ENCODE assay signal across 9 mouse cellular contexts in the genomic region with DNA sequence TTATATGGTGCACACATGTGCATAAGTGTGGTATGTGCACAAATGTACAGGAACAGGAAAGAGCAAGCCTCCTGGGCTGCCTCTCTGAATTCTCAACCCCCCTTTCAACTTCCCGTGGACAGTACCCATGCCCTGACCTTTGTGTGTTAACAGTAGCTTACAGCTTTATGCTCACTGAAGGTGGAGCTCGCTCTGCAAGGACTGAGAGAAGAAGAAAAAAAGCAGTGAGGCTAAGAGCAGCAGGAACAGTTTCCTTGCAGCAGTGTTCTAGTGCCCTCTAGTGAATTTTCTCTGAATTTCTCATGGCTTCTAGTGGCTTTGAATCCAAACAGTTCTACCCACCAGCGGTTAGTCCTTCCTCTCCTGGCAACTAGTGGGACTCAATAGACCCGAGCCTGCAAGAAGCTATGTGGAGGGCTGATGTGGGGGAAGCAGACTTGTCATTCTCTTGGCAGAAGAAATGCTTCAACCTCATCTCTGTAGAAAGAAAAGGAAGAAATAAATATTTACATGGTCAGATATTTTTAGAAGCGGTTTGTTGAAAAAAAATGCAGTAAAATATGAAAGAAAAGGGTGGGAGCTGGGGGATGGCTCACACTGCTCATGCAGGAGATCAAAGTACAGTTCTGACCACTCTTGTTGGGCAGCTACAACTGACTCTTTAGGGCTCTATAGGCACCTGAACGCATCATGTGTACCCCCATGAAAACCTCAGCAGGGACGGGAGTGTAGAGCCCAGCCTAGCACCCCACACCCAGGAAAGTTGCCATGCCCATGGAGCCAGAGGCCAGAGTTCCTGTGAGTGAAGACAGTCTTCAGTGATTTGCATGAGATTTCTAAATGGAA. TPM values are rescaled to one million over a fixed set of nuclear protein-coding genes. Genes with fewer than 3 reads are reported as not detected.
DNase-seq lines count a peak whose midpoint lies in the region; ATAC-seq and TF ChIP-seq lines count a peak whose summit lies in the region.
"Had no signal": no experiment of that assay in that cellular context is flagged by ENCODE, and none has a peak within 500 bp of the region (broad histone marks: within the 10 kb centered on the region; RNA-seq: fewer than 3 reads in every experiment).

No protein-coding gene starts in this region.

- WGBS in liver, postnatal 0 days (ENCODE audit: insufficient replicate concordance): 33% methylated on average over 7 of the region's 7 CpGs
- WGBS in liver, embryonic 11.5 days: 38% methylated on average over 7 of the region's 7 CpGs

- H3K27ac ChIP-seq in liver, postnatal 0 days (ENCODE audit: low read depth): no peak overlapping the region
- no peak overlapping the region for H3K27ac ChIP-seq in liver, embryonic 11.5 days (ENCODE audit: low read depth, low read length)
- H3K27ac ChIP-seq in embryonic fibroblast, embryonic 13.5 days (ENCODE audit: insufficient read depth, low read length): no peak overlapping the region

- peak; percentile 77 for TF ChIP-seq CTCF in liver, postnatal 0 days (IDR thresholded peaks at IDR 0.05; ENCODE audit: low read depth)
- 0 out of 2 replicates have a peak, but pooled peaks have one; percentile 12 for TF ChIP-seq CTCF in embryonic fibroblast, embryonic 13.5 days (IDR thresholded peaks at IDR 0.05; ENCODE audit: borderline replicate concordance, insufficient read depth, low read length)

- H3K27me3 ChIP-seq in liver, postnatal 0 days (ENCODE audit: insufficient read depth, low read length): no peaks in the 10 kb centered on the region
- H3K27me3 ChIP-seq in liver, embryonic 11.5 days (replicated peaks; ENCODE audit: control insufficient read depth, insufficient read depth, low read length): no peaks in the 10 kb centered on the region

- TF ChIP-seq POLR2A in embryonic fibroblast, embryonic 13.5 days (IDR thresholded peaks at IDR 0.05; ENCODE audit: low read depth, low read length): no peak

- no peaks in the 10 kb centered on the region for H3K9me3 ChIP-seq in liver, postnatal 0 days (ENCODE audit: low read length)
- H3K9me3 ChIP-seq in liver, embryonic 11.5 days (ENCODE audit: control insufficient read depth, low read length): no peaks in the 10 kb centered on the region

- H3K9ac ChIP-seq in liver, postnatal 0 days (replicated peaks): no peak overlapping the region
- no peak overlapping the region for H3K9ac ChIP-seq in liver, embryonic 11.5 days (ENCODE audit: low read depth, low read length)

- H3K4me1 ChIP-seq in liver, postnatal 0 days (ENCODE audit: insufficient read depth): no peaks in the 10 kb centered on the region
- H3K4me1 ChIP-seq in liver, embryonic 11.5 days (replicated peaks; ENCODE audit: control insufficient read depth, insufficient read depth, low read length): no peaks in the 10 kb centered on the region
- H3K4me1 ChIP-seq in embryonic fibroblast, embryonic 13.5 days (ENCODE audit: control insufficient read depth, insufficient read depth, low read length): no peaks in the 10 kb centered on the region

- H3K4me2 ChIP-seq in liver, postnatal 0 days (ENCODE audit: low read depth, low read length): no peak overlapping the region
- H3K4me2 ChIP-seq in liver, embryonic 11.5 days: no peak overlapping the region

- no peaks in the 10 kb centered on the region for H3K36me3 ChIP-seq in liver, postnatal 0 days (replicated peaks; ENCODE audit: insufficient read depth, low read length)
- no peaks in the 10 kb centered on the region for H3K36me3 ChIP-seq in liver, embryonic 11.5 days (ENCODE audit: control insufficient read depth, insufficient read depth, low read length)

- no peak for TF ChIP-seq EP300 in liver, postnatal 0 days (IDR thresholded peaks at IDR 0.05; ENCODE audit: low read depth)

- ATAC-seq in liver, postnatal 0 days: no peak
- ATAC-seq in liver, embryonic 11.5 days (replicated peaks; ENCODE audit: low FRiP score): no peak
- ATAC-seq in megakaryocyte progenitor cell, adult 5-6 weeks (replicated peaks; ENCODE audit: poor library complexity): peak; percentile 76

- no peak overlapping the region for H3K4me3 ChIP-seq in liver, postnatal 0 days (ENCODE audit: low read depth, low read length)
- no peak overlapping the region for H3K4me3 ChIP-seq in liver, embryonic 11.5 days (ENCODE audit: low read depth, low read length)
- no peak overlapping the region for H3K4me3 ChIP-seq in embryonic fibroblast, embryonic 13.5 days (ENCODE audit: insufficient read depth, low read length)

- DNase-seq in liver, postnatal 0 days: no peak
- no peak for DNase-seq in liver, embryonic 11.5 days (ENCODE audit: low spot score)
- DNase-seq in T-cell, adult 2 months (ENCODE audit: low spot score): peak; percentile 10
- peak; percentile 34 to 61 for DNase-seq in kidney, adult 8-10 months
- peak; percentile 83 for DNase-seq in telencephalon, adult 2 months (ENCODE audit: low read depth, low spot score)
- no peak for DNase-seq in gastrocnemius, adult 18-20 months (ENCODE audit: low spot score)

RNA-seq across cellular contexts. Expression of a gene that starts 11.8 kb away (rescaled TPM):
- polyA plus RNA-seq in liver, postnatal 0 days (2015; fragmentation: Nextera tagmentation; extraction: Ambion mirVana): 0.18 and 0.34 TPM in 2 replicates
- polyA plus RNA-seq in liver, embryonic 11.5 days (2014; fragmentation: Nextera tagmentation; extraction: Ambion mirVana): 6.0 and 6.6 TPM in 2 replicates
- 23.6 and 45.5 TPM in 2 replicates for polyA plus RNA-seq in embryonic fibroblast, embryonic 13.5 days (2011; ENCODE audit: insufficient read length, low read depth, missing spikeins)
- not detected in 2 replicates for total RNA-seq in megakaryocyte progenitor cell, adult 5-6 weeks (2015)
- not detected in 2 replicates for total RNA-seq in megakaryocyte progenitor cell, adult 5-6 weeks (2017)
- under 1 TPM; 0.23 to 0.64 TPM for total RNA-seq in gastrocnemius, adult 18-20 months (2021)

RNA-seq across cellular contexts. Expression of a gene that starts 38.9 kb away (rescaled TPM):
- not detected in 2 replicates for polyA plus RNA-seq in liver, postnatal 0 days (2015; fragmentation: Nextera tagmentation; extraction: Ambion mirVana)
- not detected in 2 replicates for polyA plus RNA-seq in liver, embryonic 11.5 days (2014; fragmentation: Nextera tagmentation; extraction: Ambion mirVana)
- polyA plus RNA-seq in embryonic fibroblast, embryonic 13.5 days (2011; ENCODE audit: insufficient read length, low read depth, missing spikeins): not detected in 2 replicates
- total RNA-seq in megakaryocyte progenitor cell, adult 5-6 weeks (2015): not detected in 2 replicates
- not detected in 2 replicates for total RNA-seq in megakaryocyte progenitor cell, adult 5-6 weeks (2017)
- total RNA-seq in gastrocnemius, adult 18-20 months (2021): not detected
- polyA plus RNA-seq: gonadal fat pad, adult 2 months had no signal

Comparison
In these comparisons a context has a peak if more than half of its experiments do, and no peak if none do; other contexts are left out.
1. DNase-seq: peak in T-cell, adult 2 months (single experiment), kidney, adult 8-10 months (2 of 2) and telencephalon, adult 2 months (single experiment); none in liver, postnatal 0 days (single experiment), liver, embryonic 11.5 days (single experiment) and gastrocnemius, adult 18-20 months (single experiment).